Mouse (Mus musculus): Measurements from ENCODE around the gene 4833439L19Rik.
"Not testable (repeated sequence)": the region's sequence is repeated elsewhere in the genome, so short reads cannot be mapped to it uniquely, and the experiment has no call there.

The 4833439L19Rik gene

GRCm38 (mm10) chr13:54565201-54565581, at the start of gene 4833439L19Rik:
TSS of gene 4833439L19Rik (minus strand) at chr13:54565435.
- peak; percentile 93 to 95 for DNase-seq (ENCODE audit: low spot score in 2 of 2)

- not testable (repeated sequence) for DNase-seq (ENCODE audit: low spot score in 2 of 2)
Observed at GRCm38 (mm10) chr13:54613141-54613540, 47.9 kb upstream of the 4833439L19Rik start.

- peak; percentile 75 to 85 for DNase-seq (ENCODE audit: low spot score in 2 of 2)
Observed at GRCm38 (mm10) chr13:54610972-54611754, 45.9 kb upstream of the 4833439L19Rik start, which contains the start of gene Cltb. TSS of gene Cltb (minus strand) at chr13:54611344.

- DNase-seq (ENCODE audit: low spot score in 2 of 2): no peak
Observed at GRCm38 (mm10) chr13:54610613-54610971, 45.4 kb upstream of the 4833439L19Rik start.

GRCm38 (mm10) chr13:54609301-54609700, 44.1 kb upstream of the 4833439L19Rik start:
- no peak for DNase-seq (ENCODE audit: low spot score in 2 of 2)

- no peak for DNase-seq (ENCODE audit: low spot score in 2 of 2)
Observed at GRCm38 (mm10) chr13:54608666-54609065, 43.4 kb upstream of the 4833439L19Rik start.

- DNase-seq (ENCODE audit: low spot score in 2 of 2): no peak
Observed at GRCm38 (mm10) chr13:54608002-54608401, 42.8 kb upstream of the 4833439L19Rik start.

- DNase-seq (ENCODE audit: low spot score in 2 of 2): no peak
Observed at GRCm38 (mm10) chr13:54607204-54607603, 42.0 kb upstream of the 4833439L19Rik start.

GRCm38 (mm10) chr13:54605426-54605825, 40.2 kb upstream of the 4833439L19Rik start:
- no peak for DNase-seq (ENCODE audit: low spot score in 2 of 2)

- DNase-seq (ENCODE audit: low spot score in 2 of 2): no peak
Observed at GRCm38 (mm10) chr13:54604221-54604620, 39.0 kb upstream of the 4833439L19Rik start.

- DNase-seq (ENCODE audit: low spot score in 2 of 2): peak in 1 of 2 experiments; percentile 17
Observed at GRCm38 (mm10) chr13:54603501-54603900, 38.3 kb upstream of the 4833439L19Rik start.

- DNase-seq (ENCODE audit: low spot score in 2 of 2): no peak
Observed at GRCm38 (mm10) chr13:54602639-54603111, 37.4 kb upstream of the 4833439L19Rik start.

- no peak for DNase-seq (ENCODE audit: low spot score in 2 of 2)
Observed at GRCm38 (mm10) chr13:54598622-54599143, 33.4 kb upstream of the 4833439L19Rik start.

GRCm38 (mm10) chr13:54596870-54597269, 31.6 kb upstream of the 4833439L19Rik start:
- DNase-seq (ENCODE audit: low spot score in 2 of 2): no peak

- DNase-seq (ENCODE audit: low spot score in 2 of 2): no peak
Observed at GRCm38 (mm10) chr13:54596107-54596690, 31.0 kb upstream of the 4833439L19Rik start.

- DNase-seq (ENCODE audit: low spot score in 2 of 2): no peak
Observed at GRCm38 (mm10) chr13:54593617-54594016, 28.4 kb upstream of the 4833439L19Rik start.

GRCm38 (mm10) chr13:54591776-54592356, 26.6 kb upstream of the 4833439L19Rik start:
- no peak for DNase-seq (ENCODE audit: low spot score in 2 of 2)

- peak; percentile 91 to 93 for DNase-seq (ENCODE audit: low spot score in 2 of 2)
Observed at GRCm38 (mm10) chr13:54589996-54590951, 25.0 kb upstream of the 4833439L19Rik start, which contains the start of the genes Nop16 and Higd2a. TSS of gene Nop16 (minus strand) at chr13:54590090. TSS of gene Higd2a (plus strand) at chr13:54590207.

GRCm38 (mm10) chr13:54589414-54589995, 24.3 kb upstream of the 4833439L19Rik start:
- no peak for DNase-seq (ENCODE audit: low spot score in 2 of 2)

GRCm38 (mm10) chr13:54585831-54586230, 20.6 kb upstream of the 4833439L19Rik start:
- no peak for DNase-seq (ENCODE audit: low spot score in 2 of 2)

GRCm38 (mm10) chr13:54582860-54583259, 17.6 kb upstream of the 4833439L19Rik start:
- no peak for DNase-seq (ENCODE audit: low spot score in 2 of 2)
